Mouse (Mus musculus) cerebellum, postnatal 25 days (tissue): ENCODE measurements around the gene Cntnap5a.
A peak's percentile ranks its signal among the peaks of the same experiment; 100 is the strongest.

Source experiments
- DNase-seq, 2 experiments: peaks; one replicate each; pipeline ENCODE4 v3.0.0; 2021; ENCODE audit warnings: mixed read lengths in 2 of 2

Cntnap5a gene

DNA sequence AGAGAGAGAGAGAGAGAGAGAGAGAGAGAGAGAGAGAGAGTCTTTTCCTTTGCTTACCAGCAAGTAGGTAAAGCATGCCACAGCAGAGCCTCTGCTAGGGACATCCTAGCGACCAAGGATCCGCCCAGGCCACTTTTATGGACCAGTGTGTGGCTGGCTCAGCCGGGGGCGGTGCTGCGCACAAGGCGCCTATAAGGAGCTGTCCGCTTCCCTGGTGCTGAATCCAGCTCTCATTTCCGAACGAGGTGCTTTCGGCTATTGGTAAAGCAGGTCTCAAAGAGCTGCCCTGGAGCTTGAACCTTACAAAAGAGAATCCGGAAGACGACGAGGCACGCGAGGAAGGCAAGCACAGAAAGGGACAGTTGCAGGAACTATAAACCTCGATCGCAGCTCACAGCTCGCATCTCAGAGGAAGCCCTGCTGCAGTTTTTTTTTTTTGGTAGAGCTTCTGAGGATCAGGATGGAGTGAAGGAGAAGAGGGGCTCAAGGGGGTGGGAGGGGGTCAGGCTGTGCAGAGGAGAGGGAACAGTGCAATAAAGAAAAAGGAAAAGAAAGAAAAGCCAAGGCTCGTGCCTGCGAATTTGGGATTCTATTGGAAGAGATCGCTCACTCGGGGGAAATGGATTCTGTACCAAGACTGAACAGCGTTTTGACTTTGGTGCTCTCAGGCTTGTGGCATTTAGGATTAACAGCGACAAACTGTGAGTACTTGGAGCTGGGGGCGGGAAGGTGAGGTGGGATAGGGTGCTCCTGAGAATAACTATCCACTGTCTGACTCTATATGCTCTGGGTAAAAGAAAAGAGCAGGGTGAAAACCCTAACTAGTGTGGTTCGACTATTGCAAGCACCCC lies at the start of gene Cntnap5a:
Cntnap5a (plus strand) TSS at position 239 of the 851 bp plus-strand sequence.
- peak; percentile 45 to 62 for DNase-seq

DNA sequence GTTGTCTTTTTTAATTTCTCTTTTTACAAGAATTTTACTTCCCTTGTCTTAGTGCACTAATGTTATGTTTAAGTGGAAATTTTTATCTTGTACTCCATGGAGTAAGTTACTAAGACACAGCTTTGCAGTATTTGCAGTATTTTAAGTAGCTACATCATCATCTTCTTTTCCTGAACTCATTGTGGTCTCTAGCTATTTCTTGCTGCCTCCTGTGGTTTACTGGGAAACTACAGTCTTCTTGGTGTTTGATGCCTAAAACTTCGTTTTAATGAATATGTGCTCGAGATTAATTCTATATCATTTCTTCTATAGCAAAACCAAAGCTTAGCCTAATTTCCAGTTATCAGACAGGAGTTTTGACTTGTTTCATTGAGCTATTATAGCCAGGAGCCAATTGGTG lies 37.6 kb upstream of the Cntnap5a start:
- no peak for DNase-seq

DNA sequence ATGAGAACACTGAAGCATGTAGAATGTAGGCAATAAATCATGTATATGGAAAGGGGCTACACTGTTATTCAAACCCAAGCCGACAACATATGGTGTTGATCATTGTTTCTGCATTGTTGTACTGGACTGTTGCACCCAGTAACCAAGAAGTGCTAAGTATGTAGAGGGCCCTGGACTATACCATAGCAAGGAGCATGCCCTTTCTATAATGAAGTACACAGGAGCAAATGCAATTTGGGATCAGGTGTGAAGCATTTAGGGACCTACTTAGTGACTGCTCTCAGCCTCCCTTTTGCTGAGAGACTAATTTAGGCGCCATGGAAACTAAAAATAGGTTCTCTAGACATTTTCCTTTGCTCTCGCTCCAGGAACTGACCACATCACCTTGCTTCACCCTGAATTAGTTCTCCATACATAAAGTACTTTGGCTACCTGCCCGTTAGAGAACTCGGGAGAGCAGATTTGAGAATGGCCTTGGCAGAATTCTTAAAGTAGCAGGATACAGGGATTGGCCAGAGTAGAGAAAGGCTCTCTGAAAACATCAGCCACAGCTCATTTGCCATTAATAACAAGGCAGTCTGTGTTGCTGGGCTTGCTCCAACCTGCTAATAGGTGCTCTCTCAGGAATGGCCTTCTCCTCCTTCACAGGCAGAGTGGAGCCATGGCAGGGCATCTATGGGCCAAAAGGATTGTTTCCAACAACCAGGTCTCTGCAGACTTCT lies 26.1 kb upstream of the Cntnap5a start:
- no peak for DNase-seq

DNA sequence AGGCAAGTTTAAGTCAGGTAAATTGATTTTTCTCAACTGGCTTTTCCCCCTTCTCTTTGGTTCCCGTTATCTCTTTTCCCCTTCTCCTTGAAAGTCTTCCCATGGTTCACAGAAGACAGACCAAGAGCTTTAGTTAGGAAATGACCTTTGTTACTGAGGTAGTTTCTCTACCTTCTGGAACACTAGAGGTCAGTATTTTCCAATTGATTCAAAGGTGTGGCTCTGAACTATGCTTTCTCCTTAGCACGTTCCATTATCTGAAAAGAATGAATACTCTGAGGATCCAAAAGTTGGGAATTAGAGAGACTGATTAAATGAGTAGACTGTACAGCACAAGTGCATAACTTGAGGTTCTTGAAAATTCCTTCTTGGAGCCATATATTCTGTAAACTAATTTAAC lies 1.9 kb downstream of the Cntnap5a start:
- no peak for DNase-seq

DNA sequence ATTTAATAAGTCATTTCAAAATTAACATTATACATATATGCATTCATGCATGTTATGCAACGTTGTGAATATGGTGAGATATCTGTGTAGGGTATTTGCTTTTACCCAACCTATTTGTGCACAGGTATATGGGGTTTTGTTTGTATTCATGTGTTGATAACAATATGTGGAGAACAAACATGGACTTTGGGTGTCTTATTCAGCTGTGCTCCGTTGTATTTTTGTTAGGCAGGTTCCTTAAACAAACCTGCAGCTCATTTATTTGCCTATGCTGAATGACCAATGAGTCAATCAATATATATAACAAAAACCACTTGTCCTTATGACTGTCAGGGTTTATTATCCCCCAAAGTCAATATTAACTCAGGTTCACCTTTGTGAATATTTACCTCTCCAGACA lies 15.2 kb downstream of the Cntnap5a start:
- no peak for DNase-seq

DNA sequence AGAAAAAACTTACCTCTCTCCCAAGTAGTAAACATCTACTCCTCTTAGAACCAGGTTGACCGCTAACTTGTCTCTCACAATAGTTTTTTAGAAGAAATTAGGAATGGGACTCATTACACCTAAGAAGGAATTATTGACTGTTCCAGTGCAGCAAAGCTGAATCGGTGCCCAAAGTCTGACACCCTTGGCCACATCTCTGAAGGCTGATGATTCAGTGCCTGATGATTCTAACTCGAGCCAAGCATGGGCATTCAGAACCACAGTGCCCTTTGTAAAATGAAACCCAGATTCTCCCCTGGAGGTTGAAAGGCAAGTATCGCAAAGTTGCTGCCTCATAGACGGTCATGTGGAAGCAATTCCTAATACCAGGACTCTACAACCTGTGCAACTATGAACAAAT lies 58.0 kb downstream of the Cntnap5a start:
- no peak for DNase-seq

DNA sequence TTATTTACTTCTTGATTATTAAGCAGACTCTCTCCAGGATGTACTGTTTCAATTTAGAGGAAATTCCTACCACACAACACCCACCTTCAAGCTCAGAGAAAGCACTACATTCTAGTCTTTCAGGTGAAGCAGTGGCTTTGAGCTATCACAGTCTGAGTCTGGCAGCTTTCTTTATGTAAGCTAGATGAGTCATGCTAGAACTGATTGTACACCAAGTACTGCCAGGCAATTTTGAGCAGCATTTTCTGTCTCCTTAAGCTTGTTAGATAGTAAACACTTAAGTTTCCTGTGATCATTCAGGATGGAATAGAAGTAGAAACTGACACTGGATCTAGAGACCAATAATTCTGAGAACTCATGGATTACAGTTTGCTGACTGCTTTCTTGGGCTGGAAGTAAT lies 61.0 kb downstream of the Cntnap5a start:
- no peak for DNase-seq

DNA sequence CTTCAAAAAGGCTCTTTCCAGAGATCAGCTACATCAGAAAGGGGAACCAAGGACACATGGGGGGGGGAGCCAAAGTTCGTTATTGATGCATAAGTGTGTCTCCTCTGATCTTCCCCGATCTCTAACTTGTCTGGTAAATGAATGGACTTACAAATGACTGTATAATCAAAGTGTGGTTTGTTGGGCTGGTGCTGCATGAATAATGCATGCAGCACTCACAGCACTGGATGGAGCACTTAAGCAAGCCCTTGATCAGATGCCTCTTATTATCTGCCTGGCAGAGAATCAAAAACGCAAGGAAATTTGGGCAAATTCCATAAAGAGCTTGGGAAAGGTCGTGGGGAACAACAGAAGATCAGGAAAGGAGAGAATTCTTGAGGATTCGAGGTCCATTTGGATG lies 100.2 kb downstream of the Cntnap5a start:
- no peak for DNase-seq

DNA sequence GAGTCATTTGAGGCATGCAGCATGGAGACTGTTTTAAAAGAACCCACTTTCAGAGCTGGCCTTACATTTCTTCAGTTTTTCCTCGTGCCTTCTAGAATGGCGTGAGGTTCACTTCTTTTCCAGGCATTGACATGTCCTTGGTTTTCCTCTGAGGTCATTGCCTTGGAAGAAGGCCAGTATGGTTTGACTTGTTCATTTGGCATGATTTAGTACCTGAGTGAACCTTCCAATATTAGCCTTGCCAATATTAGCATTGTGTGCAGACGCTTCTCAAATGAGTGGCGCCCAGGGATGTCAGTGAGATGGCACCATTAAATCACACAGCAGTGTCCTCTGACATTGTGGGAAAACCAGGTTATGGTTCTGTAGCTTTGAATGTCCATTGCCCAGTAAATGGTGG lies 158.0 kb downstream of the Cntnap5a start:
- no peak for DNase-seq

DNA sequence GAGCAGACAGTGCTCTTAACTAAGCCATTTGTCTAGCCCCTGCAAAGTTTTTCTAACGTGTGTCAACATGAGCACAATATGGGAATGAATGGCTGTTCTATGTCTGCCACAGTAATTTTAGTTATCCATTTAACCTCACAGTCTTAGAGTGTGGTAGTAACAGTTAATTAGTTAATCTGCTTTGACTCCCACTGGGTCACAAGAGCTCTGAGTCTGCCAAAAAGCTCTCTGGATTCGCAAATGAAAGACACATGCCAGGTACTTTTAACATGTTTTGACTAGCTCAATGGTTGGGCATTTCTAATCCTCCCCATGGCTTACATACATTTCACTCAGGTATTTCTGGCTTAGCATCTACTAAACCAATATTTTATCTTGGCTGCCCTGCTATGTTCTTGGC lies 163.0 kb downstream of the Cntnap5a start:
- DNase-seq: no peak

DNA sequence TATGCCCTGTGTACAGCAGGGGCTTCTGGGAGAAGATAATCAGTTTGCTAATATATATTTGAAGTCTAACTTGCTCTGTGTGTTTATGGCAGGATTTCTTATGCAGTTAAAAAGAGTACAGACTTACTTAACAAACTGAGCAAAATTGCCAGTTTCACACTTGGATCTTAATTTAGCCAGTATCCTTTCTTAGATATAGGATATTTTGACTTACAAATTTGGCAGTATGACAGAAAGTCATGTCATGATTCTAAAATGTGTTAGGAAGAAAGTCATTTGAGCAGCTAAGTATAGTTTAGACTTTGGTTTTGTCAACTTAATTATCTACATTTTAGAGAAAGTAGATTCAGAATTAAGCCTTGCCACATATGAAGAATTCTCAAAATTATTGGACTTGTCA lies 167.7 kb downstream of the Cntnap5a start:
- no peak for DNase-seq

DNA sequence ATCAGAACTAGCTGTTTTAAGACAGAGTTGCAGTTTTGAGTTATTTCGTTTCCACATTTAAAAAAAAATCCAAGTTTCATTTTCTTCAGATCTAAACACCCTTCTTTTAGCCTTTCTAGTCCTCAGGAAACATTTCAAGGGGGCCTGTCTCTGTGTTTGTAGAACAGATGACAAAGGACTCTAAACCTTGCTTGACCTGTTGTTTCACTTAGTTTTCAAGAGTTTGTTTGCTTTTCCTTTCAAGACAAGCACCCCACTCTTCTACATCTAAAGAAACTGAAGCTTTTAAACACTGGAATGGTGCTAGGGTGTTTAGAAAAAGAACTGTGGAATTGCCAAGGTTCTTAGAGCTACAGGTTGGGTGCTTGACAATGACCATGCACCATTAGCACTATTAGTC lies 233.8 kb downstream of the Cntnap5a start:
- no peak for DNase-seq

DNA sequence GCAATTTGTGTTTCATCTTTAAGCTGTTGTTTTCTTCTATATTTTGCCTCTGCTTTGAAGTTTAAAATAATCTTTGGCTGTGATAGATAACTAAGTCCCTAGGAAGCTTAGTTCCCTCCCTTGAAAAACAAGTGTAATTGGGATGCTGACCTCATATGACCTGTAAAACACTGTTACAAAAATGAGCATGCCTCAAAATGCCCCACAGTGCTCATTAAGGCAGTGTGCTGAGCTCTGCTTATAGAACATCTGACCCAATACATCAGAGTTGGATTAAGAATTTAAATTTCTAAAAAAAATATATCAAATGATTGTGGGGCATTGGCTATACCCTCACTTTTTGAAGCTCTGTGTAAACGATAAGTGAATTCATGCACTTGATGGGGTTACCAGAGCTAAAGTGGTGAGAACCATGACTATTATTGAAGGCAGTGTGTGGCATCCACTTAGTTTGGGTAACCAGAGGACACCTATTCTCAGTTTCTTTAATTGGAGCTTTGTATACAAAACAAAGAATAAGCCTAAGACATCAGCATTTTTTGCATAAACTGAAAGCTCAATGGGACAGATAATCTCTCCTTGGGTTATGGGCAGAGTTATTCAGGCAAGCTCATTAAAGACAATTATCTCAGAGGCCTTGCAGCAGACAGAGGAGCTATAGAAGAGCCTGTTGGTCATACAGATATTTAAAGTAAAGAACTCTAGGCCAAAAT lies 241.6 kb downstream of the Cntnap5a start:
- DNase-seq: no peak

DNA sequence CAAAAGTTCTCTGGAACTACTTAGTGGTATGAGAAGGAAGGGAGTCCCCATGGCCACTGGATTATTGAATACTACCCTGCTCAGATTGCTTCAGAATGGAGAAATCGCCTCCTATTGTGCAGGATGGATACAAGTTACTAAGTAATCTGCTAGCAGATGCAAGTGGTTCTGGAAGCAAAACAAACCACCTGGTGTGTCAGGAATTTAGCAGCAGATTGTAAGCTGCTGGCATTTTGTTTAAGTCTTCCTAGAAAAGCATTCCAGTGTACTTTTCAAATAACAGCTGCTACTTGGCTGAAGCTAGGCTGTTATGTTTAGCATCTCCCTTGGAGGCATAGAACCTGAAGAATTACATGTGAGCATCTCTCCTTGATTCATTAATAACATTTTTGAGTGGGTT lies 247.5 kb downstream of the Cntnap5a start:
- no peak for DNase-seq

DNA sequence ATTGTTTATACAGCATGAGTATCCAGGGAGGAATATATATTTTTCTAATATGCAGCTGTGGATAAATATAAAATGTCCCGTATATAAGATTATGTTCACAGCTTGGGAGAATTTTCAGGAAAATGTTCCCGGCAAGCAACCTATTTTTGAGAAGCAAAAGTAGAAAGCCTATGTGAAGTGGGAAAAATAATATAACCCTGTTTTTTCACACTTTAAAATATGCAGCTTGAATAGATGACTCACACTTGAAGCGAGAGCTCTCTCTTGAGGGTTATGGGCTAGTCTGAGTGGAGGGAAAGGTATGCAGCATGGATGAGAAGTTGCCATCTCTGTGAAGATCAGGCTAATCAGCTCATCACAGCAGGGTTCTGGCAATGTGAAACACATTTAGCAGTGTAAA lies 261.3 kb downstream of the Cntnap5a start:
- no peak for DNase-seq

DNA sequence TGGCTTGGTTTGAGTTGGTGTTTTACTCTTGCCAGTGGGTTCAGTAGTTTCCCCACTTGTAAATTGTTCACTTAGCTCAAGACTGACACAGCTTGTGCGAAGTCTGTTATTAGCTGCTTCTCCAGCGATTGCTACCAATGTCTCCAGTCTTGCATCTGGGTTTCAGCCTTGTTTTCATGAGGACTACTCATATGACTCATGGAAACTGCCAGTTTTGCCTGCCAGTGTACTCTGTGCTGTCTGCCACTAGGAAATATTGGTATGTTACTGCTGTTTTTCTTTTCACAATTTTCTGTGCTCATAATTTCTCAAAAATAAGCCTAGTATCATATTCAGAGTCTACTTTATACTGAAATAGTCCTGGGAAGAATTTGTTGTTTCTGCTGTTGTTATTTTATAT lies 272.0 kb downstream of the Cntnap5a start:
- DNase-seq: no peak

DNA sequence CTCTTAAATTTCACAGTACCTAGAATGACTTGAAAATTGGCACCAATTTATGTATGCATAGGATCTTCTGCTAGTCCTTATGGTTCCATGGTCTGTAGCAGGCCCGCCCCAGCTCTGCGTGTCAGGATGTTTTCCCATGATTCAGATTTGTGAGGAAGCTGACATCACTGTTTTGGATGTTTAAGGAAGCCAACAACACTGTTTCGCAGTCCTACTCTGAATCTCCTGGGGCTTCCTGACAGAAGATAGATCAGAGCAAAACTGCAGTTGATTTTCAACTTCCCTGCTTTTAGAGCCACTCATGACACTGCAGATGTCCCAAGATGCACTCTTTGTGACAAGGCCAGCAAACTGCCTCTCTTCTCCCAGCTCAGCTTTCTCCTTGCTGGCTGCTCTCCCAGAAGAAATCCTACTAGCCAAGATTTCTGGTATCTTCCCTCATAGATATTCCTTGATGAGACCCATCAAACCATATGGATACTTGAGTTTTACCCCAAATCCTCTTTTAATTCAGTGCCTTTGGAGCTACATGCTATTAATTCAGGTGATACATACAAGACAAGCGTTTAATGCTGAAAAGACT lies 280.5 kb downstream of the Cntnap5a start:
- DNase-seq: no peak

DNA sequence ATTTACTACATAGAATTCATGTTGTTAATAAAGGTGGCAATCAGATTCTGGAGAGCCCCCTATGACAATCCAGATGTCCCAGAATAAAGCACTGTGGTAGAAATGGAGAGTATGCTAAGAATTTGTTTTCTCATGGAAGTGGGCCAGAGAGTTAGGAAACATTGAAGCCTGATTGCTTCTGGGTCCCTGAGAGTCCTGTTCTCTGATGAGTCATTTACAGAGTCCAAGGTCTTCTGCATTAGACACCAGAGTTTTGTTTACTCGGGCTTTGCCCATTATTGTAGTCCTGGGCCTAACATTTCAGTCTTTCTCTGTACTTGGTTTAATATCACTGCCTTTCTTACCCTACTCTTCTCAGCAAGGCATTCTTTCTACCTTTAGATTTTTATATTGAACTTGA lies 305.6 kb downstream of the Cntnap5a start:
- no peak for DNase-seq

DNA sequence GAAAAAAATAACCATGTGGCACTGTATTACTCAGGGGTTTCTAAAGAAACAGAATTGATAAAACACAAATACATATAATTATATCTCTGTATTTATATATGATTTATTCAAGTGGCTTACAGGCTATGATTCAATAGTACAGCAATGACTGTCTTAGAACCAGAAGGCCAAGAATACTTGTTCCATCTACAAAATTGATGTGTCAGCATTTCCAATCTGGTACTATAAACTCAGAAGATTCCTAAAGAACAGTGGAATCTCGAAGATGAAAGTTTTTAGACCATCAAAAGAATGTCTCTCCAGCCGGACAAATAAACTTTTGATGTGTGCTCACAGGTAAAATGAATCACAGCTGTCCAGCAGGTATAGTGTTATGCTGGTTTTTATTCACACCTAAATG lies 331.2 kb downstream of the Cntnap5a start:
- DNase-seq: no peak

DNA sequence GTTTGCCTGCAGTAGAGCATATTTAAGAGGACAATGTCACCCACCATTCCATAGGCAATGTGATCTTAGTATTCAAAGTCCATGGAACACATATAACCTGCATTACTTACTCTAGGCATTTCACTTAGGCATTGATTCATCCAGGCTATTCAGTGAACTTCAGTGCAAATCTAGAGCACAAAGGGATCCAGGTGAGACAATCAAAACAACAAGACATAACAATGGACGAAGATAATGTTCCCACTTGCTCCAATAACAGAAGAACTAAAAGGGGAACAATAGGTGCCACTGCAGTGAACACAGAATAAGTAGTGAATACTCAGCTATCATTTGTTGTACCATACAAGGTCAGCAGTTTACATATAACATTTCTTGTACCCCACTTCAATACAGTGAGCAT lies 345.1 kb downstream of the Cntnap5a start:
- no peak for DNase-seq

DNA sequence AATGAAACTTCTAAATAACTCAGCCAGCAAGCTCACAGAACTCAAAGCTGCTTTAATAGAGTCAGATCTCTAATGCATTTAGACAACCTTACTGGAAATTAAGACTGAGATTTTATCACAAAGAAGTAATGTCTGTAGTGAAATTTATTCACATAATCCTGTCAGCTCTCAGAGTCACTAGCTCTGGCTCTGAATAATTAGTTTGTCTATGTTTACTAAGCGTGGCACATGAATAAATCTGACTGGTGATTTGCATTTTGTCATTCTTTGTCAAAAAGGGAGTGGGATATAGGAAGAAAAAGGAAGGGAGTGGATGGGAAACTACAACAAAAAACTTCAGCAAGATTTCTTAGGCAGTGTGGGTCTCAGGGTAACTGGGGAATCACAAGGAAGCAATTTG lies 351.3 kb downstream of the Cntnap5a start:
- DNase-seq: no peak

DNA sequence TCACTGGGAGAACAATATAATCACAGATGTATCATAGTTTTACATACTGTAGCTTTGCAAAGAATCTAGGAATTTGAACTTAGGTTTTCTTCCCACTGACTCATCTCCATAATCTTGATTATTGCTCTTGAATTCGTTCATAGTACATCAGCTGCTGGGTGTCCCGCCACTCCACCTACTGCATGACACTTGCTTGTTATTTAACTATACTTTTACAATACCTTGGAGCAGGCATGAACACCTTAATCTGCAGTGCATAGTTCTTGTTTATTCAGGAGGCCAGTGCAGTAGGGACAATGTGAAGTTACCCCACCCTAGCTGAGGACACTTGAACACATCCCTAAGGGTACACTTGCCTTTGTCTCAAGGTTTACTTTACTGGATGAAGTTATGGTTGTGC lies 352.3 kb downstream of the Cntnap5a start:
- DNase-seq: no peak

DNA sequence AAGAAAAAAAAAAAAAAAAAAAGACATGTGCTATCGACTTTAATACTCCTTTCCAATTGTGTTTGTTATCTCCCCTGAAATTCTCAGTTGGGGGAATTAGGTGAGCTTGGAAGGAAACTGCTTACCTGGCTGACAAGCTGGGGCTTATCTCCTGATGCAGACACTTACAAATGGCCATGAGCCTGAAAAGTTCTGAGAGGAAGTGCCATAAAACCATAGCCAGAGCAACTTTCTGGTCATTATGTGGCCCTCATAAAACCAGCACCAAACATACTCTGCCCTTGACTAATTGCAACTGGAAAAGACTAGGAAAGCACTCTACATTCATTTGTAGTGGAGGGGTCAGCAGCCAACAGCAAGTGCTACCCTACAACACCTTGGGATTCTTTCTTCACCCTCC lies 359.5 kb downstream of the Cntnap5a start:
- no peak for DNase-seq
